Mouse (Mus musculus) cerebellum, postnatal 36 days (tissue): Measurements from ENCODE around the gene Trp53i11.

Experiments used
- DNase-seq, 2 experiments: peaks; one replicate each; pipeline ENCODE4 v3.0.0; 2021 to 2022; ENCODE audit warnings: mixed read lengths in 2 of 2

Gene Trp53i11

GRCm38 (mm10) chr2:93187323-93187996, at the start of gene Trp53i11:
Gene Trp53i11, plus strand, starts transcription at chr2:93187548.
- DNase-seq, result peak; percentile 76 to 87

- no peak for DNase-seq
Measured at GRCm38 (mm10) chr2:93139476-93139875, 47.9 kb upstream of the Trp53i11 start.

- DNase-seq, result peak; percentile 30 to 40
Measured at GRCm38 (mm10) chr2:93141329-93141728, 46.0 kb upstream of the Trp53i11 start.

- no peak for DNase-seq
Measured at GRCm38 (mm10) chr2:93142616-93143015, 44.7 kb upstream of the Trp53i11 start.

GRCm38 (mm10) chr2:93144126-93144525, 43.2 kb upstream of the Trp53i11 start:
- no peak for DNase-seq

GRCm38 (mm10) chr2:93150009-93150408, 37.3 kb upstream of the Trp53i11 start:
- peak in 1 of 2 experiments; percentile 30 for DNase-seq

GRCm38 (mm10) chr2:93150673-93151450, 36.5 kb upstream of the Trp53i11 start:
- no peak for DNase-seq

- peak in 1 of 2 experiments; percentile 53 for DNase-seq
Measured at GRCm38 (mm10) chr2:93152191-93152601, 35.2 kb upstream of the Trp53i11 start.

GRCm38 (mm10) chr2:93152883-93153491, 34.4 kb upstream of the Trp53i11 start:
- peak; percentile 92 for DNase-seq

- no peak for DNase-seq
Measured at GRCm38 (mm10) chr2:93153833-93154232, 33.5 kb upstream of the Trp53i11 start.

GRCm38 (mm10) chr2:93154486-93155032, 32.8 kb upstream of the Trp53i11 start:
- DNase-seq, result no peak

- DNase-seq, result no peak
Measured at GRCm38 (mm10) chr2:93160467-93161035, 26.8 kb upstream of the Trp53i11 start.

GRCm38 (mm10) chr2:93161914-93162664, 25.3 kb upstream of the Trp53i11 start:
- no peak for DNase-seq

- no peak for DNase-seq
Measured at GRCm38 (mm10) chr2:93162791-93163190, 24.6 kb upstream of the Trp53i11 start.

- no peak for DNase-seq
Measured at GRCm38 (mm10) chr2:93163317-93163716, 24.0 kb upstream of the Trp53i11 start.

- no peak for DNase-seq
Measured at GRCm38 (mm10) chr2:93163750-93164335, 23.5 kb upstream of the Trp53i11 start.

GRCm38 (mm10) chr2:93166295-93166694, 21.1 kb upstream of the Trp53i11 start:
- DNase-seq, result no peak

- no peak for DNase-seq
Measured at GRCm38 (mm10) chr2:93166734-93167406, 20.5 kb upstream of the Trp53i11 start.

- DNase-seq, result no peak
Measured at GRCm38 (mm10) chr2:93170156-93170844, 17.0 kb upstream of the Trp53i11 start.

GRCm38 (mm10) chr2:93170845-93171200, 16.5 kb upstream of the Trp53i11 start:
- DNase-seq, result peak in 1 of 2 experiments; percentile 38

- no peak for DNase-seq
Measured at GRCm38 (mm10) chr2:93171929-93172328, 15.4 kb upstream of the Trp53i11 start.
